Mouse (Mus musculus) E14TG2a.4 (cell line): ENCODE results near the gene Tspan33.

Experiments used
- CTCF ChIP-seq: conservative IDR thresholded peaks from 2 replicates; pipeline ENCODE4 v1.5.1; 2014; ENCODE audit warnings: low read length
- NANOG ChIP-seq: IDR thresholded peaks from 2 replicates; pipeline ENCODE4 v1.6.1; 2014; ENCODE audit warnings: borderline replicate concordance, low read length, mixed read lengths
- POU5F1 ChIP-seq: IDR thresholded peaks from 2 replicates; pipeline ENCODE4 v1.6.1; 2014; ENCODE audit warnings: low read length, borderline replicate concordance

DNA sequence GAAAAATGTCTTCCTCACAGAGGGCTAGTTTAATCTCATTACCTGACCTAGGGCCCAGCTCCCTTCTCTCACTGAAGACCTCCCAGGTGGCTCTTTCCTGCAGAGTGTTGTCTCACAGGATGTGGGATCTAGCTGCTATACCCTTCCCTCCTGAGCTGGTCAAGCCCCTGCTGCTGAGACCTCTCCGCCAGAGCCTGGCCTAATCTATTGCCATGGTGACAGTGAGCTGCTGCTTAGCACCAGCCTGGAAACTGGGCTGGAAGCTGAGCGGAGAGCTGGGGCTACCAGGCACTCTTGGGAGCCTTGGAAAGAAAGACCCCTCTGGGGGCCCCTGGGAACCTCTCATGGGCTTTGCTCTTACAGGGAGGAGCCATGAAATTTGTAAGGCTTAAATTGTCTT is 13.9 kb downstream of the Tspan33 start:
- TF ChIP-seq CTCF = no peak
- TF ChIP-seq NANOG = no peak
- TF ChIP-seq POU5F1 = no peak
